Mouse (Mus musculus): ENCODE results near the gene Adgrl3. TPM values are rescaled to one million over a fixed set of nuclear protein-coding genes. Genes with fewer than 3 reads are reported as not detected.

The Adgrl3 gene
- total RNA-seq, 2 experiments from 2014 or later = 11.8 to 13.1 TPM

- no peak for DNase-seq
Observed at GRCm38 (mm10) chr5:81076377-81076776, 56.4 kb downstream of the Adgrl3 start.

GRCm38 (mm10) chr5:81077031-81077430 lies 57.1 kb downstream of the Adgrl3 start:
- DNase-seq = no peak

- DNase-seq = no peak
Observed at GRCm38 (mm10) chr5:81077990-81078389, 58.1 kb downstream of the Adgrl3 start.

DNA sequence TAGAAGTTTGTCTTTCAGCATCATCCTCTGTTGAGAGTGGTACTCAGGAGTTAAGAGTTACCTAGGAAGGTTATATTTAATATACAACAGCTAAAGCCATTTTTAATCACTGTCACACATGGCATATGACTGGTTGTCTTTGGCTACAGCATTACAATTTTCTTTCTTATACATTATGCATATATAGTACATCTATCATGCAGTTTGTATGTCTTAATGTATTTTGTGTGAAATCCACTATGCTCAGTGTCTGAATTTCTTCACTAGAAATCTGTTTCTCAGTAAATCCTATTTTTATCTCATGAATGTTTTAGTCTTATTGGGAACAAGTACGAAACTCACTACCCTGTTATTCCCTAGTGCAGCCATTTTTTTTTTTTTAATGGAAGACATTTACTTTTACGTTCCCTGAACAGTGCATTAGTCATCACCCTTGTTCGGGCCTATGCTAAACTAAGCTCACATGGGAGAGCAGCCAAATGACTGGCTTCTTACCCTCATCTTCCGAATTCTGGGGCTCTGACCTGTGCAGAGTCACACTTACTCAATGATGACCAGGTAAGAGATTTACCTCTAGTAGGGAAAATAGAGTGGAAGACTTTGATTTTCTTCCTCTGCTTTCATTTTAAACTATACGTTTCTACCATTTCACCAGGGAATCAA lies 63.9 kb downstream of the Adgrl3 start:
- no peak for DNase-seq

DNA sequence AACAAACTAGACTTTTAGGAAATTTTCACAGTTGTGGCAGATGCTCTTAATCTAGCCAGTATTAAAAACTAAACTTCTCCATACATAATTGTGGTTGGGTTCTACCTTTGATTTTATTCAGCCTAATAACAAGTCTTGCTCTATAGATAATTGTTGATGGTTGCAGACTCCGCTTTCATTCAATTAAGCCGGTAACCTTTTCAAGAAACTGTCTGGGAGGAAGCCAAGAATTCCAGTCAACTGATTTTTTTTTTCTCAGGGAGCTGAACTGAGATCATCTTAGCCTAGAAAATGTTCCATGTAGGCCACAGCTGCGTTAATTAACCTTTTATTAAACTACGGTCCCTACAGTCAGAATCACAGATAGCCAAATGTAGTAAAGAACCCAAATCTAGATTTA lies 65.2 kb downstream of the Adgrl3 start:
- DNase-seq = no peak

DNA sequence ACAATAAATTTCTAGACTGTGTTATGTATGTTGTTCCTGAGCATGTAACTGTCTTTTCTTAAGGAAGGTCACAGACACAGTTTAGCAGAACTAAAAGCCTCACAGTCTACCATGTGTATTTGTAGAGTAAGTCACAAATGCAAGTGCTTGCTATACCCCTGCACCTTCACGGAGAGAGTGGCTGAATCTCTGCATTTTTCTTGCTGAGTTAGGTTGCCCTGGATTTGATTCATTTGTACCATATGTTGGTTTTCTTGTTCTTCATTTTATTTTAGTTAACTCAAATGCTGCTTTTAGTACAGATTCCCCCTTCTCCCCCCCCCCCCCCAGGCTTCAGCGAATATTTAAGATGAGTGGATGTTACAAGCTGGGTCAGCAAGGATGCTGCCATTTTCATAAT lies 68.7 kb downstream of the Adgrl3 start:
- no peak for DNase-seq

DNA sequence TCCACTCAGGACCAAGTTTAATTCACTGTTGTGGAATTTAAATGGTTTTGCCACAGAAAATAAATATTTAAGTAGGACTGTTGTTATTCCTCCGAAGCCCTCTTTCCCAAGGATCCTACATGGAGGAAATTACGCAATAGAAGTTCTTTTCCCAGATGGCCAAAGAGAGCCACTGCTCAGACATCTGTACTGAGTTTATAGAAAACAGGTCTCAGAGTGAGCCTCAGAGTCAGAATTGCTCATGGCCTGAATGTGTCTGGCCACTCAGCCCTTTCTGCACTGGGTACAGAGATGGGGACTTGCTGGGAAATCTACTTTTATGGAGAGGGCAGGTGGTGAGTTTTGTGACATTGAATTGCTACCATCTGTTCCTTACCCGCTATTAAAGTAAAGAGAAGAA lies 74.7 kb downstream of the Adgrl3 start:
- DNase-seq = no peak

DNA sequence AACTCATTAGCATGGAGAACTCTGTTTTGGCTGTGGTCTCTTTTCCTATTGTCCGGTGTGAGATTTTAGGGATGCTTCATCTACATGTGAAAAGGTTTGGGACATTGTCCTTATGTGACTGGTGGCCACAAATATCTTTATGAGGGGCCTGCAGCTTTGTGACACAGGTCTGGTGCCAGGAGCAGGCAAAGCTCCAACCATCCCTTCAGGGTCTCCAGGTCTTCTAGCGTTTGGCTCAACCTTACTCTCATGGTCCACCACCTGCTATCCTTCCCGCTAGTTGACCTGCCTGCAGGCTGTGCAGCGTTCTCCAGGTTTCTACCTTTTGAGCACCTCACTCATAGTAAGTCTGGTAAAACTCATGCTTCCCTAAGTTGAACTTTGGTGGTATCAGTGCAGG lies 77.2 kb downstream of the Adgrl3 start:
- no peak for DNase-seq

DNA sequence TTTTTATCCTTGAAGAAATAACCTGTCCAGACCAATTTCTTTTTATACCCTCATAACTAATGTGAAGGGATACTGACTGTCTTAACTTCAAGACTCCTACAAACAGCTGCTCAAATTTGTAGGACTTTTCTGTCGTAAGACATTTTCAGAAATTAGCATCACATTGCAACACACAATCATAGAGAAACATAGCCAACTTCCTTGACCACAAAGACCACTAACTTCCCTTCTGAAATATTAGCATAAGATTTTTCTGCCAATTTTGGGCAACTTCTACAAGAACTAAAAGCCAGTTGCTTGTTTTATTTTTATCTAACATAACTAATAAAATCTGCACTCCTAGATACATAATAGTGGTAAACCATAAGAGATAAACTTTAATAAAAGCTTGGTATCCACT lies 87.5 kb downstream of the Adgrl3 start:
- DNase-seq = no peak

GRCm38 (mm10) chr5:81124483-81124882 lies 104.5 kb downstream of the Adgrl3 start:
- no peak for DNase-seq

- DNase-seq = no peak
Observed at GRCm38 (mm10) chr5:81127639-81128038, 107.7 kb downstream of the Adgrl3 start.

DNA sequence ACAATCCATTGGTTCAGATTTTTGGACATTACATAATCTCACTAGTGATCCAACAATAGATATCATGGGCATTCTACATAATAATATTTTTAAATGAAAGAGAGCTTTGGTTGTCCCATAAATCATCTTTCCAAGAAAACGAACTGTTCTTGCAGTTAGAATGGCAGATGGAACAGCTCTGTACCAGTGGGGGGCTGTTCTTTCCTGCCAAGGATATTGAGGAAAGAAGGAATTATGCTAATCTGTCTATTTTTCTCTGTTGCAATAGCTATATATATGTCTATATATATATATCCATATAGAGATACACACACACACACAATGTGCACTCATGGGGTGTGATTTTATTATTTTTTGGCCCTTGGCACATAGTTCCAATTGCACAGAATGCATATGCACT lies 116.5 kb downstream of the Adgrl3 start:
- DNase-seq = no peak

DNA sequence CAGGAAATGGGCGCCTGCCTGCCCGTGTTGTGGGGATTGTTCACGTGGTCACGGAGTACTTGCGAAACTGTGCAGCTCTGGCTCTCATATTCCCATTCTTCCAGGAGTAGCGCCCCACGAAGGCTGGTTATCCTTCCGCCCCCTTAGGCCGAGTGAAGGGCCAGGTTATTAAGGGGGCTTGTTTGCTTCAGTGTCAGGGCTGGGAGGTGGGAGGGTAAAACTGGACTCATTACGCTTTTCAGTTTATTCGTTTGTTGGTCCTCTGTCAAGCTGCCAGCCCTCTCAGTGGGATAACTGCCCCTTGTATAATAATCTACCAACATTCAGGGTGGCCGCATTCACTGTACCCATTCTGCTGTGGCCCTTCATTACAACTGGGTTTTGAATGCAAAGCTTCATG lies 135.9 kb downstream of the Adgrl3 start:
- DNase-seq = no peak

GRCm38 (mm10) chr5:81156281-81156680 lies 136.3 kb downstream of the Adgrl3 start:
- no peak for DNase-seq

GRCm38 (mm10) chr5:81156796-81157195 lies 136.9 kb downstream of the Adgrl3 start:
- no peak for DNase-seq

DNA sequence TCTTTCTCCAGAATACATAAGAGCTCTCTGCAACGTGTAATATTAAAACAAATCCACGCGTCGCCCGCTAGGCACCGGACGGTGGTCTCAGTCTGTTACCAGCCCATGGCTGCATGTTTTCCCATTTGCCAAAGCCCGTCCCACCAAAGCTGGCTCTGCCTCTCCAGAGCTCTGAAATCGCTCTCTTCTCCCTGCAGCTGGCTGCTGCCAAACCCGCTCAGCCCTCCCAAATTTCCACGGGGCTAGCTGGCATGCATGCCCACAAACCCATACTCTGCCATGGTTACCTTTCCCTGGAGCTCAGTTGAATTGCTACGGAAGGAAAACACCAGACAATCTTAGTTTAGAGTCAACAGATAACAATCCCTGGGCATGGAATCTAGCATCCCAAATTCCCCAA lies 139.1 kb downstream of the Adgrl3 start:
- no peak for DNase-seq

DNA sequence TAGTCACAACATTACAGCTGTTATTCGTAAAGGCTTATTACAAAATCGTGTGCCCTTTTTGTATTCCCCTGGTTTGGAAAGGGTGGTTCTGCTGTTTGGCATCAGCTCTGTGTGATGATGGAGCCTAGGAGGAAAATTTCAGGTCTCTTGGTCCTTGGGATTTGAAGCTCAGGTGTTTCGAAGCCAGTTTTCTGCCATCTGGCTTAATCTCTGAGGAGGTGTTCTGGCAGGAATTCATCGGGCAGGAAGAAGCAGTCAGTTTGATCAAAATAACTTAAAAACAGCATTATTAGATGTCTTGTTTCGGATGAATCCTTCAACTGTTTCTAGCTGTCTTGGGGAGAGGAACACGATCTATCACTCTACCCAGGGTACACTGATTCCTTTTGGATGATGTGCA lies 140.5 kb downstream of the Adgrl3 start:
- no peak for DNase-seq

- DNase-seq = peak; percentile 17
Observed at GRCm38 (mm10) chr5:81188871-81189485, 169.0 kb downstream of the Adgrl3 start.

GRCm38 (mm10) chr5:81200354-81200753 lies 180.4 kb downstream of the Adgrl3 start:
- no peak for DNase-seq

GRCm38 (mm10) chr5:81201885-81202284 lies 181.9 kb downstream of the Adgrl3 start:
- no peak for DNase-seq

- no peak for DNase-seq
Observed at GRCm38 (mm10) chr5:81218500-81219057, 198.6 kb downstream of the Adgrl3 start.

GRCm38 (mm10) chr5:81224465-81224864 lies 204.5 kb downstream of the Adgrl3 start:
- no peak for DNase-seq

DNA sequence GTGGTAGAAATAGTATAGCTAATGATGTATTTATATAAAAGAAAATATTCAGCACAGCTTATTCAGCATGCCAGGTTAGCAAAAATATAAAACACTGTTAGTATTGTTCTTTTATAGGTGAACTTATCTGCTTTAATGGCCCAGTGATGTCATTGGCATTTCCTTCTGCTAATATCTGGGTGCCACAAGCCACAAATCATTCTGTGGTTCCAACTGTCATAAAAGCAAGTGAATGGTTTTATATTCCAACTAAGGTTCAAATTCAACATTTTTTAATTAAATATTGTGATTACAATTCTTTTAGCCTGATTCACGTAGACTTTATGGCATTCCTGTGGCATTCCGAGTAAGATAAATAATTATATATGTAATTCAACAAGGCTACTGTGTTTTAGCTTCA lies 205.5 kb downstream of the Adgrl3 start:
- no peak for DNase-seq

GRCm38 (mm10) chr5:81227256-81227655 lies 207.3 kb downstream of the Adgrl3 start:
- no peak for DNase-seq

Data from heart, postnatal 4 days (tissue).